Mouse (Mus musculus): Measurements from ENCODE around the gene Zfp691. TPM values are rescaled to one million over a fixed set of nuclear protein-coding genes. Genes with fewer than 3 reads are reported as not detected.

Gene Zfp691
- 1 to 10 TPM; 4.2 to 5.4 (median 4.4) TPM for polyA plus RNA-seq (2017; shearing (Covaris generic))

- peak; percentile 100 for ATAC-seq
Measured at GRCm38 (mm10) chr4:119173851-119174453, at the start of gene Zfp691. TSS of gene Zfp691 (minus strand) at chr4:119174195.

GRCm38 (mm10) chr4:119223696-119224095 lies 49.7 kb upstream of the Zfp691 start:
- peak; percentile 63 for ATAC-seq

- no peak for ATAC-seq
Measured at GRCm38 (mm10) chr4:119218169-119218568, 44.2 kb upstream of the Zfp691 start, which contains the start of gene Tmem269. TSS of gene Tmem269 (minus strand) at chr4:119218217.

GRCm38 (mm10) chr4:119216667-119217066 lies 42.7 kb upstream of the Zfp691 start:
- no peak for ATAC-seq

GRCm38 (mm10) chr4:119204672-119205071 lies 30.7 kb upstream of the Zfp691 start:
- peak; percentile 50 for ATAC-seq

- no peak for ATAC-seq
Measured at GRCm38 (mm10) chr4:119198105-119198504, 24.1 kb upstream of the Zfp691 start.

GRCm38 (mm10) chr4:119195582-119196320 lies 21.8 kb upstream of the Zfp691 start:
- peak; percentile 49 for ATAC-seq

- ATAC-seq: peak; percentile 86
Measured at GRCm38 (mm10) chr4:119194909-119195581, 21.1 kb upstream of the Zfp691 start, which contains the start of gene Svbp. TSS of gene Svbp (plus strand) at chr4:119195306.

- no peak for ATAC-seq
Measured at GRCm38 (mm10) chr4:119192757-119193156, 18.8 kb upstream of the Zfp691 start.

GRCm38 (mm10) chr4:119191273-119191672 lies 17.3 kb upstream of the Zfp691 start:
- ATAC-seq: no peak

GRCm38 (mm10) chr4:119190618-119191017 lies 16.6 kb upstream of the Zfp691 start:
- ATAC-seq: no peak

- no peak for ATAC-seq
Measured at GRCm38 (mm10) chr4:119189864-119190263, 15.9 kb upstream of the Zfp691 start, which contains the start of gene Ermap. TSS of gene Ermap (minus strand) at chr4:119190011.

- ATAC-seq: no peak
Measured at GRCm38 (mm10) chr4:119189392-119189791, 15.4 kb upstream of the Zfp691 start.

- no peak for ATAC-seq
Measured at GRCm38 (mm10) chr4:119188060-119188785, 14.2 kb upstream of the Zfp691 start.

- no peak for ATAC-seq
Measured at GRCm38 (mm10) chr4:119185771-119186170, 11.8 kb upstream of the Zfp691 start.

GRCm38 (mm10) chr4:119183525-119183924 lies 9.5 kb upstream of the Zfp691 start:
- ATAC-seq: no peak

- no peak for ATAC-seq
Measured at GRCm38 (mm10) chr4:119181456-119181855, 7.5 kb upstream of the Zfp691 start.

GRCm38 (mm10) chr4:119180133-119180707 lies 6.2 kb upstream of the Zfp691 start:
- ATAC-seq: no peak

GRCm38 (mm10) chr4:119178331-119178730 lies 4.3 kb upstream of the Zfp691 start:
- no peak for ATAC-seq

GRCm38 (mm10) chr4:119177702-119178101 lies 3.7 kb upstream of the Zfp691 start:
- ATAC-seq: no peak

- no peak for ATAC-seq
Measured at GRCm38 (mm10) chr4:119172919-119173650, 910 bp downstream of the Zfp691 start.

- ATAC-seq: peak; percentile 91
Measured at GRCm38 (mm10) chr4:119167663-119168062, 6.3 kb downstream of the Zfp691 start.

All from inflammation-experienced regulatory T-cells, adult 6 months (primary cell).